Mouse (Mus musculus) ES-E14 (cell line): ENCODE data around the gene Hmcn1.

ENCODE experiments used
- CHD2 ChIP-seq: IDR thresholded peaks from 2 replicates; pipeline ENCODE4 v1.6.1; 2014; ENCODE audit warnings: mild to moderate bottlenecking, low read depth, low read length, inconsistent platforms
- HCFC1 ChIP-seq: IDR thresholded peaks from 2 replicates; pipeline ENCODE4 v1.6.1; 2012; ENCODE audit warnings: low read length, inconsistent platforms, borderline replicate concordance; ENCODE audit not compliant: insufficient read depth
- ZC3H11A ChIP-seq: IDR thresholded peaks from 2 replicates; pipeline ENCODE4 v1.6.1; 2012; ENCODE audit warnings: low read depth, mild to moderate bottlenecking, inconsistent platforms, low read length, borderline replicate concordance
- ZNF384 ChIP-seq: IDR thresholded peaks from 2 replicates; pipeline ENCODE4 v1.6.1; 2012; ENCODE audit warnings: low read depth, low read length, inconsistent platforms

DNA sequence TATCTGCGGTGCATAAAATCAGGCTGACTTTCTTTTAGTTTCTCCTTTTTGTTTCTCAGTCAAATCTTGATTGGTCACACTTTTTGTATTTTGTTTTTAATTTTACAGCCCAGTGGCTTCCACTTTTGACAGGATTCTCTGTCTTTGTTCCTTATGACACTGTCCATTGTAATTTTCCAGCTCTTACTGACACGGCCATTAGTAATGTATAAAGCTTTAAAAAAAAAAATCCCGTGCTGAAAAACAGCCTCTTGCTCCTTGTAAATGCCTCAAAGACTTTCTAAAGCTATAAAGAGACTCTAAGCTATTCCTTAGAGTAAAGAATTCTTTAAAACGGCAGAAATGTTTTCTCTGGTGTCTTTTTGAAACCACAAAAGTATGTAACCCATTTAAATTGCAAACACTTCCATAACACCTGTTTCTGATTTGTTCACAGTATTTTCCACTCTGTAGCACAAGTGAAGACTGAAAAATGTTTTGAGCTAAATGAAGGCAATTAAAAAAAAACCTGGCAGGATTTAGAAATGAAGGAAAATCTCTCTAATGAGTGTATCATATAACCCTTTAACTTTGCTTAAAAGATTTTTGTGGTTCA is 422.6 kb downstream of the Hmcn1 start:
- TF ChIP-seq ZC3H11A (no peak), CHD2 (no peak), HCFC1 (no peak), ZNF384 (no peak)
